Mouse (Mus musculus): Measurements from ENCODE around the gene Trmt6. TPM values are rescaled to one million over a fixed set of nuclear protein-coding genes. Genes with fewer than 3 reads are reported as not detected.
A peak's percentile ranks its signal among the peaks of the same experiment; 100 is the strongest.

Gene Trmt6
- 18.2 and 23.5 TPM in 2 replicates for total RNA-seq (2014; rRNA removed)
- polyA plus RNA-seq (2015; fragmentation: Nextera tagmentation; extraction: Ambion mirVana): 31.9 and 34.3 TPM in 2 replicates

DNA sequence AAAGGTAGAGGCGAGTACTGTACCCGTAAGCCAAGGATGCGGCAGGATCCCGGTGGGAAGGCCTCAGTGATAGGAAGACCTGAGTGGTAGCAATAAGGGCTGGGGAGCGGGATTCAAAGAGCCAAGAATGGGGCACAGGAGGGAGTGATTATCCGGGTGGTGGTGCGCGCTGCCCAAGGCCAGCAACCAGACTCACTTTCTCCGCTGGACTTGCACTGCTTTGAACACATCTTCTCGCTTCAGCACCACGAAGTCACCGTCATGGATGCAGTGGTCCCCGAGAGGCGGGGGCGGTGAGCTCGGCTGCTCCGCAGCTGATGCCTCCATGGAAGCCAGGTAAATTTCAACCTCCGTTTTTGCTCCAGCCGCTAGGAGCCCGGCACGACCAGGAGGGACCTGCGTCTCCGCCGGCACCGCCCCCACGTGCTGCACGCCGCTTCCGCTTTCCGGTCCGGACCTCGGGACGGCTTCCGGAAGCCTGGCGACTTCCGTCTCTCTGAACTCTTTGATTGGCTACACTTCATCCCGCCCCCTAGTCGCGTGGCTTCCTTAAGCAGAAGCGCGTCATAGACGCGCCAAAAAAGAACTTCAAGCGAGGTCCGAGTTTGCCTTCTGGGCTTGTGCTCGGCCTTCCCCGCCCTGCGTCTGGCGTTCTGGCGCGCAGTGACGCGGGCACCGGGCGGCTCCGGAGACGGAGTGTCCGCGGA is at the start of gene Trmt6, which contains the start of gene Mcm8:
Gene Trmt6, minus strand, starts transcription at position 448 of the 707 bp plus-strand sequence.
Gene Mcm8, plus strand, starts transcription at position 534 of the 707 bp plus-strand sequence.
- H3K9me3 ChIP-seq (ENCODE audit: low read length): no peaks in the 10 kb centered on the region
- DNase-seq (peak; percentile 96), ATAC-seq (peak; percentile 100)
- peak within 1 kb of the TSS; percentile 60 for H3K9ac ChIP-seq
- H3K4me1 ChIP-seq (ENCODE audit: insufficient read depth): no peaks in the 10 kb centered on the region
- under 1% methylated on average over 59 of the region's 59 CpGs for WGBS
- H3K36me3 ChIP-seq (ENCODE audit: insufficient read depth): peaks cover 18% of the 10 kb centered on the region
- H3K27ac ChIP-seq (ENCODE audit: low read depth, low read length): peak within 1 kb of the TSS; percentile 50
- TF ChIP-seq CTCF (IDR thresholded peaks at IDR 0.05; ENCODE audit: low read depth): peak; percentile 47
- H3K4me3 ChIP-seq (ENCODE audit: low read depth, low read length): peak within 1 kb of the TSS; percentile 83
- peak within 1 kb of the TSS; percentile 75 for H3K4me2 ChIP-seq (ENCODE audit: low read depth)
- H3K27me3 ChIP-seq (ENCODE audit: insufficient read depth, low read length): no peaks in the 10 kb centered on the region

- WGBS: 98% methylated on average over 2 of the region's 2 CpGs
Measured at GRCm38 (mm10) chr2:132863325-132863724, 47.5 kb upstream of the Trmt6 start.

DNA sequence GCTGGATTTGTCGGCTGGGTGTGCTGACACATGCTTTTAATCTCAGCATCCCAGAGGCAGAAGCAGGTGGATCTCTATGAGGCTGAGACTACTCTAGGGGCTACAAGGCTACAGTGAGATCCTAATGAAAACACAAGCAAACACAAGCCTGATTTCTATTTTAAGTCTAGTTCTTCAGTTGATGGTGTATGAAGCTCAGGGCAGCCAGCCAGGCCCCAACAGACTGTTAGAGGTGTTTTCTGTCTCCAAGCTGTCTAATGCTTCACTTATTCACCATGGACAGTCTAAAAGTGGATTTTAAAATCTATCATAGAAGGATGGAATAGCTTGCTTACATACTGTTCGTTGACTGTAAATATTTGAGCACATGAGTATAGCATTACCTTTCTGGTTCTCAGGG is 45.6 kb upstream of the Trmt6 start:
- Histone ChIP-seq H3K4me1 (ENCODE audit: insufficient read depth) (no peaks in the 10 kb centered on the region), H3K4me2 (ENCODE audit: low read depth) (no peak overlapping the region), H3K9ac (no peak overlapping the region), H3K27me3 (ENCODE audit: insufficient read depth, low read length) (no peaks in the 10 kb centered on the region), H3K27ac (ENCODE audit: low read depth, low read length) (no peak overlapping the region), H3K36me3 (ENCODE audit: insufficient read depth) (peaks cover 9% of the 10 kb centered on the region; the same call in 1 of the 2 replicates), H3K4me3 (ENCODE audit: low read depth, low read length) (no peak overlapping the region), H3K9me3 (ENCODE audit: low read length) (no peaks in the 10 kb centered on the region)
- ATAC-seq (no peak), DNase-seq (no peak)
- WGBS: 80% methylated on average over 2 of the region's 2 CpGs
- no peak for TF ChIP-seq CTCF (IDR thresholded peaks at IDR 0.05; ENCODE audit: low read depth)

More at GRCm38 (mm10) chr2:132863325-132863724, 47.5 kb upstream of the Trmt6 start:
- Histone ChIP-seq H3K27me3 (ENCODE audit: insufficient read depth, low read length) (no peaks in the 10 kb centered on the region), H3K4me3 (ENCODE audit: low read depth, low read length) (no peak overlapping the region), H3K9me3 (ENCODE audit: low read length) (no peaks in the 10 kb centered on the region), H3K27ac (ENCODE audit: low read depth, low read length) (no peak overlapping the region), H3K4me2 (ENCODE audit: low read depth) (no peak overlapping the region), H3K9ac (no peak overlapping the region), H3K4me1 (ENCODE audit: insufficient read depth) (no peaks in the 10 kb centered on the region), H3K36me3 (ENCODE audit: insufficient read depth) (peaks cover 22% of the 10 kb centered on the region; the same call in 1 of the 2 replicates)
- ATAC-seq (no peak), DNase-seq (no peak)
- no peak for TF ChIP-seq CTCF (IDR thresholded peaks at IDR 0.05; ENCODE audit: low read depth)

DNA sequence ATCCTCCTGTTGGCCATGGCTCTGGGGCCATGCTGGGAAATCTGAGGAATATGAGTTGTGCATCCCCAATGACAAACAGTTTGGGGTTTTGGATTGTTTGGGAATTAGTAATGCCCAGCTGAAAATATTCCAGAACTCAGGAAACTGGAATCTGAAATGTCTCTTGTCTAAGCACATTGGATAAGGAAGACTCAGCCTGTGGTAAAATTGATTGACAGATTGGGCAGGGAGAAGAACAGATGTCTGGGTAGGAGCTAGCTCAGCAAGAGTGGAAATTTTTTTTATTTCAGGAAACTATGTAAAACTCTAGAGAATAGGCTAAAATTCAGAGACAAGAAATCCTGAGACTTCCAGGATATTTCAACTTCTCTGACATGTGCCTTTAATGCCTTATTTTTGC is 44.6 kb upstream of the Trmt6 start:
- H3K27me3 ChIP-seq (ENCODE audit: insufficient read depth, low read length): no peaks in the 10 kb centered on the region
- ATAC-seq: peak; percentile 59
- TF ChIP-seq CTCF (IDR thresholded peaks at IDR 0.05; ENCODE audit: low read depth): no peak

GRCm38 (mm10) chr2:132856333-132856732 is 40.5 kb upstream of the Trmt6 start:
- no peaks in the 10 kb centered on the region for H3K4me1 ChIP-seq (ENCODE audit: insufficient read depth)
- H3K36me3 ChIP-seq (ENCODE audit: insufficient read depth): no peaks in the 10 kb centered on the region
- 72% methylated on average over 5 of the region's 5 CpGs for WGBS
- ATAC-seq (no peak), DNase-seq (no peak)
- H3K4me3 ChIP-seq (ENCODE audit: low read depth, low read length): no peak overlapping the region
- H3K9me3 ChIP-seq (ENCODE audit: low read length): no peaks in the 10 kb centered on the region
- no peak overlapping the region for H3K4me2 ChIP-seq (ENCODE audit: low read depth)
- no peaks in the 10 kb centered on the region for H3K27me3 ChIP-seq (ENCODE audit: insufficient read depth, low read length)
- no peak overlapping the region for H3K27ac ChIP-seq (ENCODE audit: low read depth, low read length)
- no peak overlapping the region for H3K9ac ChIP-seq
- TF ChIP-seq CTCF (IDR thresholded peaks at IDR 0.05; ENCODE audit: low read depth): no peak

More for the DNA sequence above, 44.6 kb upstream of the Trmt6 start:
- Histone ChIP-seq H3K9me3 (ENCODE audit: low read length) (no peaks in the 10 kb centered on the region), H3K36me3 (ENCODE audit: insufficient read depth) (peaks cover 5% of the 10 kb centered on the region; the same call in 1 of the 2 replicates), H3K4me3 (ENCODE audit: low read depth, low read length) (no peak overlapping the region), H3K9ac (no peak overlapping the region), H3K4me2 (ENCODE audit: low read depth) (no peak overlapping the region), H3K27ac (ENCODE audit: low read depth, low read length) (no peak overlapping the region), H3K4me1 (ENCODE audit: insufficient read depth) (no peaks in the 10 kb centered on the region)
- peak; percentile 28 for DNase-seq

GRCm38 (mm10) chr2:132853051-132853450 is 37.2 kb upstream of the Trmt6 start:
- no peak for TF ChIP-seq CTCF (IDR thresholded peaks at IDR 0.05; ENCODE audit: low read depth)
- Histone ChIP-seq H3K36me3 (ENCODE audit: insufficient read depth) (peaks cover 3% of the 10 kb centered on the region; the same call in 1 of the 2 replicates), H3K27me3 (ENCODE audit: insufficient read depth, low read length) (no peaks in the 10 kb centered on the region), H3K27ac (ENCODE audit: low read depth, low read length) (no peak overlapping the region), H3K4me3 (ENCODE audit: low read depth, low read length) (no peak overlapping the region), H3K4me2 (ENCODE audit: low read depth) (no peak overlapping the region), H3K9ac (no peak overlapping the region), H3K4me1 (ENCODE audit: insufficient read depth) (peaks cover 9% of the 10 kb centered on the region; the same call in 1 of the 2 replicates), H3K9me3 (ENCODE audit: low read length) (no peaks in the 10 kb centered on the region)
- ATAC-seq (no peak), DNase-seq (no peak)
- WGBS: 95% methylated on average over 1 of the region's 1 CpGs

- peak; percentile 61 for DNase-seq
- peaks cover 3% of the 10 kb centered on the region; the same call in 1 of the 2 replicates for H3K36me3 ChIP-seq (ENCODE audit: insufficient read depth)
- ATAC-seq: no peak
- H3K4me3 ChIP-seq (ENCODE audit: low read depth, low read length): no peak overlapping the region
- H3K9me3 ChIP-seq (ENCODE audit: low read length): no peaks in the 10 kb centered on the region
- no peaks in the 10 kb centered on the region for H3K27me3 ChIP-seq (ENCODE audit: insufficient read depth, low read length)
- no peak overlapping the region for H3K27ac ChIP-seq (ENCODE audit: low read depth, low read length)
- 73% methylated on average over 6 of the region's 6 CpGs for WGBS
- H3K9ac ChIP-seq: no peak overlapping the region
- H3K4me2 ChIP-seq (ENCODE audit: low read depth): no peak overlapping the region
- H3K4me1 ChIP-seq (ENCODE audit: insufficient read depth): peaks cover 17% of the 10 kb centered on the region
- no peak for TF ChIP-seq CTCF (IDR thresholded peaks at IDR 0.05; ENCODE audit: low read depth)
Measured at GRCm38 (mm10) chr2:132849141-132849540, 33.3 kb upstream of the Trmt6 start.
